Mouse (Mus musculus) heart, embryonic 13.5 days (tissue): Measurements from ENCODE around the gene Qpctl. TPM values are rescaled to one million over a fixed set of nuclear protein-coding genes. Genes with fewer than 3 reads are reported as not detected.
"Not testable (repeated sequence)": the region's sequence is repeated elsewhere in the genome, so short reads cannot be mapped to it uniquely, and the experiment has no call there.

ENCODE experiments used
- ATAC-seq: fragments of 200-750 bp; cut with Nextera tagmentation; 2 replicates; pipeline ENCODE4 v1.8.0; 2017; ENCODE audit warnings: moderate TSS enrichment; ENCODE audit not compliant: insufficient number of reproducible peaks, low FRiP score, low TSS enrichment; ENCODE audit errors: extremely low read depth
- H3K27ac ChIP-seq: fragments of 300-500 bp; sonication (generic); replicated peaks from 2 replicates; pipeline ENCODE4 v1.5.1; 2015; ENCODE audit warnings: moderate library complexity, mild to moderate bottlenecking, inconsistent platforms
- H3K27me3 ChIP-seq: fragments of 300-500 bp; sonication (generic); replicated peaks from 2 replicates; pipeline ENCODE4 v1.6.1; 2015; ENCODE audit warnings: mild to moderate bottlenecking, inconsistent platforms
- H3K36me3 ChIP-seq: fragments of 300-500 bp; sonication (generic); 2 replicates; pipeline ENCODE4 v1.6.1; 2015; ENCODE audit warnings: mild to moderate bottlenecking, inconsistent platforms
- H3K4me1 ChIP-seq: fragments of 300-500 bp; sonication (generic); 2 replicates; pipeline ENCODE4 v1.6.1; 2015; ENCODE audit warnings: inconsistent platforms
- H3K4me2 ChIP-seq: fragments of 300-500 bp; sonication (generic); 2 replicates; pipeline ENCODE4 v1.6.1; 2015; ENCODE audit warnings: inconsistent platforms, mild to moderate bottlenecking, moderate library complexity
- H3K4me3 ChIP-seq: fragments of 300-500 bp; sonication (generic); 2 replicates; pipeline ENCODE4 v1.5.1; 2015; ENCODE audit warnings: moderate library complexity, mild to moderate bottlenecking, inconsistent platforms
- H3K9ac ChIP-seq: fragments of 300-500 bp; sonication (generic); 2 replicates; pipeline ENCODE4 v1.6.1; 2015; ENCODE audit warnings: inconsistent platforms, mild to moderate bottlenecking, moderate library complexity
- H3K9me3 ChIP-seq: fragments of 300-500 bp; sonication (generic); 2 replicates; pipeline ENCODE4 v1.6.1; 2016; ENCODE audit warnings: inconsistent platforms
- WGBS: fragments of 180-500 bp; shearing (Covaris S2); methylation state at CpG from one replicate; pipeline ENCODE4 v1.1.7; 2015; ENCODE audit warnings: mixed read lengths; 5-methylcytosine and 5-hydroxymethylcytosine counted together
- polyA plus RNA-seq: library from polyadenylated mRNA; unstranded; fragments of >200 nt; fragmentation: Nextera tagmentation; extraction: Ambion mirVana; gene quantifications from 2 replicates; pipeline ENCODE4 v1.2.1, GENCODE M21; 2015

Gene Qpctl
- polyA plus RNA-seq, 1 experiment from 2014 or later = 9.7 TPM

GRCm38 (mm10) chr7:19163752-19164151 lies 14.7 kb upstream of the Qpctl start:
- Histone ChIP-seq H3K4me1 (peaks cover 55% of the 10 kb centered on the region), H3K9me3 (no peaks in the 10 kb centered on the region), H3K9ac (peak overlapping the region; percentile 44; the same call in 1 of the 2 replicates), H3K4me2 (peak overlapping the region; percentile 64), H3K4me3 (no peak overlapping the region), H3K27me3 (peaks cover 38% of the 10 kb centered on the region), H3K27ac (no peak overlapping the region), H3K36me3 (no peaks in the 10 kb centered on the region)
- ATAC-seq = no peak
- WGBS = 33% methylated on average over 12 of the region's 12 CpGs

GRCm38 (mm10) chr7:19162928-19163327 lies 13.8 kb upstream of the Qpctl start:
- ATAC-seq = no peak
- H3K36me3 ChIP-seq = no peaks in the 10 kb centered on the region
- no peak overlapping the region for H3K4me2 ChIP-seq
- no peaks in the 10 kb centered on the region for H3K9me3 ChIP-seq
- H3K27me3 ChIP-seq = peaks cover 42% of the 10 kb centered on the region
- H3K4me3 ChIP-seq = no peak overlapping the region
- H3K9ac ChIP-seq = no peak overlapping the region
- 73% methylated on average over 7 of the region's 7 CpGs for WGBS
- peaks cover 50% of the 10 kb centered on the region for H3K4me1 ChIP-seq
- no peak overlapping the region for H3K27ac ChIP-seq

- peak overlapping the region; percentile 80 for H3K9ac ChIP-seq
- peak overlapping the region; percentile 50 for H3K4me3 ChIP-seq
- H3K36me3 ChIP-seq = peaks cover under 1% of the 10 kb centered on the region
- H3K27ac ChIP-seq = no peak overlapping the region
- 3% methylated on average over 20 of the region's 20 CpGs for WGBS
- H3K4me1 ChIP-seq = peaks cover 45% of the 10 kb centered on the region
- H3K4me2 ChIP-seq = peak overlapping the region; percentile 79
- peaks cover 42% of the 10 kb centered on the region for H3K27me3 ChIP-seq
- no peak for ATAC-seq
- no peaks in the 10 kb centered on the region for H3K9me3 ChIP-seq
Observed at GRCm38 (mm10) chr7:19160115-19160514, 11.0 kb upstream of the Qpctl start.

- no peak overlapping the region for H3K27ac ChIP-seq
- peaks cover 7% of the 10 kb centered on the region for H3K36me3 ChIP-seq
- no peaks in the 10 kb centered on the region for H3K9me3 ChIP-seq
- no peak for ATAC-seq
- H3K27me3 ChIP-seq = peaks cover 39% of the 10 kb centered on the region
- H3K4me3 ChIP-seq = peak overlapping the region; percentile 50
- 18% methylated on average over 18 of the region's 18 CpGs for WGBS
- H3K9ac ChIP-seq = peak overlapping the region; percentile 80
- H3K4me2 ChIP-seq = peak overlapping the region; percentile 79
- peaks cover 38% of the 10 kb centered on the region for H3K4me1 ChIP-seq
Observed at GRCm38 (mm10) chr7:19159411-19159810, 10.3 kb upstream of the Qpctl start.

- no peak overlapping the region for H3K27ac ChIP-seq
- H3K27me3 ChIP-seq = peaks cover 33% of the 10 kb centered on the region
- no peaks in the 10 kb centered on the region for H3K9me3 ChIP-seq
- ATAC-seq = no peak
- H3K9ac ChIP-seq = no peak overlapping the region
- H3K4me3 ChIP-seq = no peak overlapping the region
- H3K36me3 ChIP-seq = peaks cover 16% of the 10 kb centered on the region
- peaks cover 30% of the 10 kb centered on the region for H3K4me1 ChIP-seq
- WGBS = 64% methylated on average over 11 of the region's 11 CpGs
- no peak overlapping the region for H3K4me2 ChIP-seq
Observed at GRCm38 (mm10) chr7:19158601-19159000, 9.5 kb upstream of the Qpctl start.

GRCm38 (mm10) chr7:19157160-19157800 lies 8.2 kb upstream of the Qpctl start:
- peak overlapping the region; percentile 72 for H3K9ac ChIP-seq
- WGBS = 6% methylated on average over 30 of the region's 30 CpGs
- H3K4me3 ChIP-seq = no peak overlapping the region
- peak overlapping the region; percentile 60 for H3K27ac ChIP-seq
- H3K36me3 ChIP-seq = peaks cover 28% of the 10 kb centered on the region
- H3K4me2 ChIP-seq = peak overlapping the region; percentile 61
- no peaks in the 10 kb centered on the region for H3K9me3 ChIP-seq
- peaks cover 27% of the 10 kb centered on the region for H3K27me3 ChIP-seq
- ATAC-seq = 0 out of 2 replicates have a peak, but pooled peaks have one; percentile 28
- peaks cover 28% of the 10 kb centered on the region for H3K4me1 ChIP-seq

GRCm38 (mm10) chr7:19155825-19156475 lies 6.9 kb upstream of the Qpctl start:
- Histone ChIP-seq H3K27ac (no peak overlapping the region), H3K9ac (no peak overlapping the region), H3K4me2 (no peak overlapping the region), H3K27me3 (peaks cover 23% of the 10 kb centered on the region), H3K9me3 (no peaks in the 10 kb centered on the region), H3K4me3 (no peak overlapping the region), H3K4me1 (peaks cover 29% of the 10 kb centered on the region), H3K36me3 (peaks cover 41% of the 10 kb centered on the region)
- 59% methylated on average over 13 of the region's 13 CpGs for WGBS
- no peak for ATAC-seq

GRCm38 (mm10) chr7:19154796-19155195 lies 5.7 kb upstream of the Qpctl start:
- peaks cover 41% of the 10 kb centered on the region for H3K36me3 ChIP-seq
- no peak overlapping the region for H3K4me3 ChIP-seq
- H3K9me3 ChIP-seq = no peaks in the 10 kb centered on the region
- no peak overlapping the region for H3K27ac ChIP-seq
- H3K4me1 ChIP-seq = peaks cover 30% of the 10 kb centered on the region
- H3K9ac ChIP-seq = no peak overlapping the region
- ATAC-seq = no peak
- H3K4me2 ChIP-seq = no peak overlapping the region
- 77% methylated on average over 8 of the region's 8 CpGs for WGBS
- peaks cover 14% of the 10 kb centered on the region for H3K27me3 ChIP-seq

GRCm38 (mm10) chr7:19151121-19151520 lies 2.0 kb upstream of the Qpctl start:
- ATAC-seq, H3K27me3 ChIP-seq, H3K4me2 ChIP-seq, H3K9me3 ChIP-seq, H3K27ac ChIP-seq: not testable (repeated sequence)
- Histone ChIP-seq H3K4me3 (peak overlapping the region; percentile 82; the same call in 1 of the 2 replicates), H3K36me3 (peaks cover 48% of the 10 kb centered on the region), H3K4me1 (peaks cover 27% of the 10 kb centered on the region), H3K9ac (peak overlapping the region; percentile 92; the same call in 1 of the 2 replicates)
- 81% methylated on average over 10 of the region's 10 CpGs for WGBS

GRCm38 (mm10) chr7:19149626-19150025 lies 535 bp upstream of the Qpctl start, which contains the start of gene Snrpd2:
TSS of gene Snrpd2 (plus strand) at chr7:19149722.
- peak within 1 kb of the TSS; percentile 85 for H3K4me2 ChIP-seq
- H3K4me3 ChIP-seq = peak within 1 kb of the TSS; percentile 82
- no peaks in the 10 kb centered on the region for H3K27me3 ChIP-seq
- peak within 1 kb of the TSS; percentile 79 for H3K27ac ChIP-seq
- ATAC-seq = peak; percentile 82
- under 1% methylated on average over 24 of the region's 24 CpGs for WGBS
- peaks cover 27% of the 10 kb centered on the region for H3K4me1 ChIP-seq
- no peaks in the 10 kb centered on the region for H3K9me3 ChIP-seq
- H3K36me3 ChIP-seq = peaks cover 44% of the 10 kb centered on the region
- peak within 1 kb of the TSS; percentile 92 for H3K9ac ChIP-seq

- Histone ChIP-seq H3K27ac (peak overlapping the region; percentile 69), H3K4me3 (peak overlapping the region; percentile 82), H3K9me3 (no peaks in the 10 kb centered on the region), H3K4me1 (peaks cover 27% of the 10 kb centered on the region), H3K9ac (peak overlapping the region; percentile 80), H3K36me3 (peaks cover 31% of the 10 kb centered on the region), H3K4me2 (peak overlapping the region; percentile 85), H3K27me3 (no peaks in the 10 kb centered on the region)
- no peak for ATAC-seq
- WGBS = 11% methylated on average over 20 of the region's 20 CpGs
Observed at GRCm38 (mm10) chr7:19148180-19148874, 764 bp downstream of the Qpctl start.
